Mouse (Mus musculus) embryonic facial prominence, embryonic 10.5 days (tissue): ENCODE data around the gene Umodl1. TPM values are rescaled to one million over a fixed set of nuclear protein-coding genes. Genes with fewer than 3 reads are reported as not detected.

Experiments
- DNase-seq: peaks from one replicate; pipeline ENCODE4 v3.0.0-alpha.2; 2017; ENCODE audit warnings: low spot score
- H3K27ac ChIP-seq: fragments of 300-500 bp; sonication (generic); replicated peaks from 2 replicates; pipeline ENCODE4 v1.5.1; 2016; ENCODE audit warnings: mild to moderate bottlenecking
- H3K27me3 ChIP-seq: fragments of 300-500 bp; sonication (generic); replicated peaks from 2 replicates; pipeline ENCODE4 v1.6.1; 2016; ENCODE audit warnings: low read depth, mild to moderate bottlenecking; ENCODE audit not compliant: poor library complexity, severe bottlenecking
- H3K36me3 ChIP-seq: fragments of 300-500 bp; sonication (generic); replicated peaks from 2 replicates; pipeline ENCODE4 v1.6.1; 2016; ENCODE audit warnings: mild to moderate bottlenecking, moderate library complexity
- H3K4me1 ChIP-seq: fragments of 300-500 bp; sonication (generic); 2 replicates; pipeline ENCODE4 v1.6.1; 2016
- H3K4me3 ChIP-seq: fragments of 300-500 bp; sonication (generic); 2 replicates; pipeline ENCODE4 v1.5.1; 2016; ENCODE audit warnings: mild to moderate bottlenecking, moderate library complexity
- H3K9me3 ChIP-seq: fragments of 300-500 bp; sonication (generic); 2 replicates; pipeline ENCODE4 v1.6.1; 2016; ENCODE audit warnings: mild to moderate bottlenecking
- WGBS: fragments of 180-500 bp; shearing (Covaris S2); methylation state at CpG from one replicate; pipeline ENCODE4 v1.1.7; 2016; 5-methylcytosine and 5-hydroxymethylcytosine counted together
- polyA plus RNA-seq: library from polyadenylated mRNA; unstranded; fragments of >200 nt; fragmentation: Nextera tagmentation; extraction: Ambion mirVana; gene quantifications from 2 replicates; pipeline ENCODE4 v1.2.1, GENCODE M21; 2016

Gene Umodl1
- polyA plus RNA-seq, 1 experiment from 2014 or later: 0.19 TPM

- Histone ChIP-seq H3K9me3 (no peaks in the 10 kb centered on the region), H3K27ac (no peak overlapping the region), H3K4me3 (no peak overlapping the region), H3K4me1 (peaks cover 9% of the 10 kb centered on the region; the same call in 1 of the 2 replicates), H3K27me3 (no peaks in the 10 kb centered on the region), H3K36me3 (no peaks in the 10 kb centered on the region)
- no peak for DNase-seq
- WGBS: 74% methylated on average over 8 of the region's 8 CpGs
These were observed 2.8 kb upstream of the Umodl1 start for GRCm38 (mm10) chr17:30951600-30951999.

- no peaks in the 10 kb centered on the region for H3K27me3 ChIP-seq
- no peaks in the 10 kb centered on the region for H3K36me3 ChIP-seq
- H3K9me3 ChIP-seq: no peaks in the 10 kb centered on the region
- WGBS: 66% methylated on average over 7 of the region's 7 CpGs
- 0 out of 2 replicates have a peak, but pooled peaks cover 3% of the 10 kb centered on the region for H3K4me1 ChIP-seq
- H3K27ac ChIP-seq: no peak overlapping the region
- DNase-seq: no peak
- no peak overlapping the region for H3K4me3 ChIP-seq
These were observed 7.6 kb downstream of the Umodl1 start for GRCm38 (mm10) chr17:30961936-30962592.

DNA sequence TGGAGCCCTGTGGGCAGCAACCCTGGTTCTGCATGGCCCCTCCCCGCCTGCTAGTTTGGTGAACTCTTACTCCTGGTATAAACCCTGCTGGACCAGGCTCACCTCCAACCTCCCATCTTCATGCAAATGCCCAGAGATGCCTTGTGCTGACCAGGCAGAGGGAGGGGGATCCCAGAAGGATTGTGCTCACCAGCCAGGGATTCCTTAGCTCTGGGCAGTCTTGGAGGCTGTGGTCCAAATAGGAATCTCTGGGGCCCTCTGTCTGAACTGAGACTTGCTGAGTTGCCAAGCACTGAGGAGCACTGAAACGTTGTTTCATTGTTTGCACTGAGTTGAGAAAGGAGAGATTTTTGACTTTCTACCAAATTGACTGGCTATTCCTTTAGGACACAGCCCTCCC lies 8.4 kb downstream of the Umodl1 start:
- H3K9me3 ChIP-seq: no peaks in the 10 kb centered on the region
- H3K27ac ChIP-seq: no peak overlapping the region
- 0 out of 2 replicates have a peak, but pooled peaks cover 3% of the 10 kb centered on the region for H3K4me1 ChIP-seq
- DNase-seq: no peak
- WGBS: 58% methylated on average over 2 of the region's 2 CpGs
- H3K36me3 ChIP-seq: no peaks in the 10 kb centered on the region
- no peaks in the 10 kb centered on the region for H3K27me3 ChIP-seq
- no peak overlapping the region for H3K4me3 ChIP-seq

GRCm38 (mm10) chr17:30969983-30970382 lies 15.5 kb downstream of the Umodl1 start:
- Histone ChIP-seq H3K4me3 (no peak overlapping the region), H3K4me1 (peaks cover 22% of the 10 kb centered on the region), H3K9me3 (no peaks in the 10 kb centered on the region), H3K27ac (no peak overlapping the region; the same call in 1 of the 2 replicates), H3K27me3 (no peaks in the 10 kb centered on the region), H3K36me3 (no peaks in the 10 kb centered on the region)
- DNase-seq: peak; percentile 29
- 60% methylated on average over 4 of the region's 4 CpGs for WGBS

- DNase-seq: no peak
- H3K4me1 ChIP-seq: peaks cover 22% of the 10 kb centered on the region
- no peak overlapping the region for H3K27ac ChIP-seq
- 85% methylated on average over 7 of the region's 7 CpGs for WGBS
- no peak overlapping the region for H3K4me3 ChIP-seq
- H3K27me3 ChIP-seq: no peaks in the 10 kb centered on the region
- no peaks in the 10 kb centered on the region for H3K9me3 ChIP-seq
- no peaks in the 10 kb centered on the region for H3K36me3 ChIP-seq
These were observed 17.4 kb downstream of the Umodl1 start for GRCm38 (mm10) chr17:30971877-30972276.

- H3K4me3 ChIP-seq: no peak overlapping the region
- H3K4me1 ChIP-seq: peaks cover 22% of the 10 kb centered on the region
- no peaks in the 10 kb centered on the region for H3K27me3 ChIP-seq
- no peak overlapping the region for H3K27ac ChIP-seq
- no peaks in the 10 kb centered on the region for H3K36me3 ChIP-seq
- WGBS: 86% methylated on average over 6 of the region's 6 CpGs
- no peaks in the 10 kb centered on the region for H3K9me3 ChIP-seq
- DNase-seq: no peak
These were observed 18.9 kb downstream of the Umodl1 start for GRCm38 (mm10) chr17:30973332-30973731.

DNA sequence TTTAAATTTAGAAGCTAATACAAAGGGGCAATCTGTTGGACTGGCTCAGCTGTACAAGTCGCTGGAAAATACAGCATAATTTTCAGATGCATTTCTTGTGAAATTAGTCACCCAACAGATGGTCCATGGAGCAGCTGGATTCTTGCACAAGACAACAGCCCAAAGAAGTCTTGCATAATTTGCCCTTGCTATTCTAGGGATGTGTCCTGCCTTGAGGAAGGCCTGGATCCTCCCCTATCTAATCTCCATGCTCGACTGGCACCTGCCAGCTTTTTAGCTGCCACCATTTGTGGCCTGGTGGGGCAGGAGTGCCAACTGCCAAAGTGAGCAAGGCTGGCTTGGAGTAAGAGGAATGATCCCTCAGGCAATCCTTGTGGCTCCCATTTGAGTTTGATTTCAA lies 22.9 kb downstream of the Umodl1 start:
- no peaks in the 10 kb centered on the region for H3K27me3 ChIP-seq
- peaks cover 8% of the 10 kb centered on the region for H3K4me1 ChIP-seq
- no peaks in the 10 kb centered on the region for H3K9me3 ChIP-seq
- WGBS: 85% methylated on average over 2 of the region's 2 CpGs
- no peak overlapping the region for H3K4me3 ChIP-seq
- H3K36me3 ChIP-seq: no peaks in the 10 kb centered on the region
- H3K27ac ChIP-seq: no peak overlapping the region
- DNase-seq: no peak

DNA sequence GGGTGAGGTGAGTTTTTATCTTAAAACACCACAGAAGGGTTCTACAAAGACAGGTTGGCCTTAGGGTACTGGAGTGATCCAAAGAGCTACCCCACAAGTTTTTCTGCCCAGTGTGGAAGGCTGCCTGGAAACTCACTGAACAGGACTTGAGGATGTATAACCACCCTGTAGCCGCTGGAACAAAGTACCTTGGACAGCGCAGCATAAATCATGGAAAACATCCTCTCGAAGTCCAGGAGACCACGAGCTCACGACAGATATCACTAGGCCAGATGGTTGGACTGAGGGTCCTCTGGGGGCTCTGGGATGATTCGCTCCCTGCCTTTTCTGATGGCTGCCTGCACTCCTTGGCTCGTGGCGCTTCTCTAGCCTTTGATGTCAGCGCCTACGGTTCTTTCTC lies 24.1 kb downstream of the Umodl1 start:
- Histone ChIP-seq H3K4me3 (no peak overlapping the region), H3K36me3 (no peaks in the 10 kb centered on the region), H3K4me1 (peaks cover 8% of the 10 kb centered on the region), H3K9me3 (no peaks in the 10 kb centered on the region), H3K27ac (no peak overlapping the region), H3K27me3 (no peaks in the 10 kb centered on the region)
- peak; percentile 24 for DNase-seq
- 81% methylated on average over 10 of the region's 10 CpGs for WGBS

GRCm38 (mm10) chr17:30983521-30983920 lies 29.1 kb downstream of the Umodl1 start:
- WGBS: 81% methylated on average over 4 of the region's 4 CpGs
- DNase-seq: no peak
- H3K36me3 ChIP-seq: no peaks in the 10 kb centered on the region
- H3K4me3 ChIP-seq: no peak overlapping the region
- H3K4me1 ChIP-seq: peaks cover 10% of the 10 kb centered on the region
- no peaks in the 10 kb centered on the region for H3K27me3 ChIP-seq
- H3K27ac ChIP-seq: no peak overlapping the region
- H3K9me3 ChIP-seq: no peaks in the 10 kb centered on the region

DNA sequence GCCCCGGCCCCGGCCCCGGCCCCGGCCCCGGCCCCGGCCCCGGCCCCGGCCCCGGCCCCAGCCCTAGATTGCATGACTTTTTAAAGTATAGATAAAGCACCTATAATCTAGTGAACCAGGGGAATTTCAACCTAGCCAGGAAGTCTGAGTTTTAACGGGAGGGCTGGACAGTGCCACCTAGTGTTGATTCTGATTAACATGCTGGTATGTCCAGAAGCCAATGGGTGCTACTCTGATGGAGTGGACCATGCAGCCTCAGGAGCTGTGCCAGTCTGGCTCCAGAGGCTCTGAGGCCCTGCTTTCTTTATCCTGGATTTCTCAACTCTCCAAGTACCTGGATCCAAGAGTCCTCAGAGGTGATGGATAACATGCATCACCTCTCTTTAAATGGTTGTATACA lies 35.8 kb downstream of the Umodl1 start:
- Histone ChIP-seq H3K9me3 (no peaks in the 10 kb centered on the region), H3K4me1 (no peaks in the 10 kb centered on the region), H3K4me3 (no peak overlapping the region), H3K36me3 (no peaks in the 10 kb centered on the region), H3K27me3 (no peaks in the 10 kb centered on the region), H3K27ac (no peak overlapping the region)
- peak; percentile 34 for DNase-seq
- 67% methylated on average over 10 of the region's 10 CpGs for WGBS

DNA sequence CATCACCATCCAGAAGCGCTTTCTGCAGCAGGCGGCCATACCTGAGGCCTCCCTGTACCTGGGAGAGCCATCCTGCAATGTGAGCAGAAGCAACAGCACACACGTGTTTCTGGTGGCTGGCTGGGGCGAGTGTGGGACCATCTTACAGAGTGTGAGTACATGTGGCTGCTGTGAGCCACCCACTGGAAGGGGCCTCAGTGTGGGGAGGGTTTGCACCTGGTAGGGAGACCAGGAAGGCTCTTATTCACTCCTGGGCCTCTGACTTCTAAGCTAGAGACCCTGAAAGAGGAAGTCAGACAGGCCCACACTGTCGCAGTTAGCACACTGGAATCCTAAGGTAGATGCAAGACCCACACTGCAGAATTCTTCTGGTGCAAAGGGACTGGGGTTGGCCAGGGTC lies 41.9 kb downstream of the Umodl1 start:
- Histone ChIP-seq H3K36me3 (no peaks in the 10 kb centered on the region), H3K4me3 (no peak overlapping the region), H3K27me3 (no peaks in the 10 kb centered on the region), H3K27ac (peak overlapping the region; percentile 19; the same call in 1 of the 2 replicates), H3K4me1 (peaks cover 12% of the 10 kb centered on the region), H3K9me3 (no peaks in the 10 kb centered on the region)
- WGBS: 83% methylated on average over 5 of the region's 5 CpGs
- DNase-seq: no peak

DNA sequence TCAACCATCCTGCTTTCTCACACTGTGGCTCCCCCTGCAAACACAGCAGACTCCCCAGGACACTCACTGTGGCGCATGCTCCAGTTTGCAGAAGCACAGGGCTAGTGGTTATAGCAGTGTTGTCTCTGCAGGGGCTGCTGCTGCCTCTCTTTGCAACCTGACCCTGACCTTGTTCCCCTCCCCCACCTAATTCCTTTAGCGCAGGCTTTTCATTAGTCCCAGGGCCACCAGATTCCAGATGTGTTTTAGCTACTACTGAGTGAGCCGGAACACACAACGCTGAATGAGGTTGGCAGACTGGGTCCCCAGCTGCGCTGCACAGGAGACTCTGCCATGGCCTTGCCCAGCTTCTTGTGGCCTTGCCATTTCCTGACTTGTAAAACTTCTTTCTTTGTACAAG lies 46.5 kb downstream of the Umodl1 start:
- H3K36me3 ChIP-seq: no peaks in the 10 kb centered on the region
- peak overlapping the region; percentile 76 for H3K27ac ChIP-seq
- no peaks in the 10 kb centered on the region for H3K27me3 ChIP-seq
- peaks cover 18% of the 10 kb centered on the region for H3K4me1 ChIP-seq
- no peak overlapping the region for H3K4me3 ChIP-seq
- no peaks in the 10 kb centered on the region for H3K9me3 ChIP-seq
- WGBS: 9% methylated on average over 5 of the region's 5 CpGs
- DNase-seq: peak; percentile 85

GRCm38 (mm10) chr17:31002613-31003012 lies 48.2 kb downstream of the Umodl1 start:
- Histone ChIP-seq H3K27ac (no peak overlapping the region), H3K4me1 (peaks cover 18% of the 10 kb centered on the region), H3K36me3 (no peaks in the 10 kb centered on the region), H3K9me3 (no peaks in the 10 kb centered on the region), H3K27me3 (no peaks in the 10 kb centered on the region), H3K4me3 (no peak overlapping the region)
- 89% methylated on average over 5 of the region's 5 CpGs for WGBS
- no peak for DNase-seq
